Mouse (Mus musculus): ENCODE results near the gene Prune2.

GRCm38 (mm10) chr19:16959051-16959450, 3.1 kb downstream of the Prune2 start:
- TF ChIP-seq CTCF (IDR thresholded peaks at IDR 0.05; ENCODE audit: insufficient read depth, low read length): no peak
- no peak for TF ChIP-seq POLR2A (IDR thresholded peaks at IDR 0.05; ENCODE audit: borderline replicate concordance, extremely low read depth, low read depth, low read length)
